Mouse (Mus musculus) CD4-positive, CD25-positive, alpha-beta regulatory T cell, adult 2 months (primary cell): Measurements from ENCODE around the gene Tenm4.

Experiments used
- DNase-seq: peaks from one replicate; pipeline ENCODE4 v3.0.0-alpha.2; 2012; ENCODE audit warnings: low read depth, low spot score

The Tenm4 gene

DNA sequence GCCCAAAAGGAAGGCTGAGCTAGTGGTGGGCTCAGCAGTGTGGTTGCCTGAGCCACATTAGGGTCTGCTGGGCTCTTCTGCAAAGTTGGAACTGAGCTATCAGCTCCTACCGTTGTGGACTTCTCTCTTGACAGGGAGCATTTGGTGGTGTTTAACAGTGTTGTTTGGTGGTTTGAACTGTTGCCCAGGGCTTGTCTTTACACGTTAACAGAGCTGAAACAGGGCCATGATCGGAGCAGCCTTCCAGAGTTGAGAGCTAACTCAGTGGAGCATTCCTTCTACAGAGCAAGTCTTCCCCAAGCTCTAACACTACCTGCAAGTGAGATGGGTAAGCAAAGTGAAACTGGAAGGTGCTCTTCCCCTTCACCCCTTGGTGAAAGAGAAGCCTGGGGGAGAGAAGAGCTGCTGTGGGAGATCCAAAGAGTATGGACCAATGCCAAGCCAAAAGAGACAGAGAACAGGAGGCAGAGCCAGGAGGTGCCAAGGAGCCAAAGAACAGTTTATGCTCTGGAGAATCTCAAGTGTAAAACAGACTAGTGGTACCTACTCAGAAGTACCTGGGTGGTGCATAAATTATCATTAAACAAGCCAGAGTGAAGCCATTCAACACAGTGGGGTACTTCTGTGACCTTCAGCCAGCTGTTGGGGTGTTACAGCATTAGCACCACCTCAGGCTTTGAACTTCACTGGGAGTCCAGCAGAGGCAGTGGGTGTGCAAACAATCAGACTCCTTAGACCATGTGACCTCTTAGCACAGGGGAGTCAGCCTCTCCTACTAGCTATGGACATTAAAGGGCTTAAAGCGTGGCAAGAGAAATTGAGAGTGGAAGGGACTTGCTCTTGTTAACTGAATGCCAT, 71.5 kb downstream of the Tenm4 start:
- no peak for DNase-seq

- no peak for DNase-seq
Observed at GRCm38 (mm10) chr7:96244796-96245195, 73.8 kb downstream of the Tenm4 start.

DNA sequence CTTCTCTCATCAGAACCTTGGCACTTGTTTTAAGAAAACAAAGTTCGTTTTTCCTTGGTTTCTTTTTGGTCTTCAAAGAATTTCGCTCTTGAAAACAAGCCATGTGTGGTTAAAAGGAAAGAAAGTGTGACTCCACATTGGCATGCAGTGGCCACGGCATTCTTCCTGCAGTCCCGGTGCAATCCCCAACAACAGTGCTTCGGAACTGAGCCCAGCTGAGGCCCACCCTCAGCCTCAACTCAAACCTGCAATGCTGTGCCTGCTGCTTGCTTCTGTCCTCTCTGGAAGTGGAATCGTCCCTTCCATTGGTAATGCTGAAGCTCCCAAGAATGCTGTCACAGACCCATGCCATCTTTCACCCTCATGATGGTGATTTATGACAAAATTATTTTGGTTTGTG, 88.6 kb downstream of the Tenm4 start:
- no peak for DNase-seq

GRCm38 (mm10) chr7:96262182-96262581, 91.1 kb downstream of the Tenm4 start:
- no peak for DNase-seq

DNA sequence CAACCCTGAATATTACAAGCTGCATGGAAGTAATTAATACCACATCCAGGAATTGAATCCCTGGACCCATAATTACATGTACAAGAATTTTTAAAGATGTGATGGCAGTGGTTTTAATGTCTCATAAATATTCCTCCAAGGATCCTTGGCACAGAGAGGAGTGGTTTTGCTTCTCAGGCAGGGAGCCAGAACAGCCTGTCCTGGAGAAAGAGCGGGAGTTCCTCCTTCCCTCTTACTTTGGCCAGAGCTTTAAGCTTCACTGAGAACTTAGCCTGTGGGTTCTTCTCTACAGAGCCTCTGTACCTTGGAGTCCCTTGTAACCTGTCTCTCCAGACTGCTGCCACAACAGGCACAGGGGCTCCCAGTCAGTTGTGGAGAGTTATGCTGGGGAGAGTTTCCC, 94.9 kb downstream of the Tenm4 start:
- DNase-seq, result no peak

- DNase-seq, result no peak
Observed at GRCm38 (mm10) chr7:96267266-96267665, 96.2 kb downstream of the Tenm4 start.

DNA sequence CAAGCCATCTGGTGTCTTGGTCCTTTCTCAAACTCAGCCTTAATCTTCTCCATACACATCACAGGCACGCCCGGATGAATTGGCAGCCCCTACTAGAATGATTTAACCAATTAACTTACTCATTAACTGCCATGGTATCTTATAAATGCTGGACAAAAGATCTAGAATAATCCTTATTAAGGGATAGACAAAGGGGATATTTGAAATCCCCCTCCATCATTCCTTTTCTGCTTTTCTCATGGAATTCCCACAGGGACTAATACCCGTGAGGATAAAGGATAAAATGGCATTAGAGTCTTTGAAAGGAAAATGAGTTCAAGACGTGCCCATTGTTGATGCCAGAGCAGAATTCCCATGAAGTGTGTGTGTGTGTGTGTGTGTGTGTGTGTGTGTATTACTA, 99.6 kb downstream of the Tenm4 start:
- no peak for DNase-seq

- no peak for DNase-seq
Observed at GRCm38 (mm10) chr7:96272068-96272467, 101.0 kb downstream of the Tenm4 start.

DNA sequence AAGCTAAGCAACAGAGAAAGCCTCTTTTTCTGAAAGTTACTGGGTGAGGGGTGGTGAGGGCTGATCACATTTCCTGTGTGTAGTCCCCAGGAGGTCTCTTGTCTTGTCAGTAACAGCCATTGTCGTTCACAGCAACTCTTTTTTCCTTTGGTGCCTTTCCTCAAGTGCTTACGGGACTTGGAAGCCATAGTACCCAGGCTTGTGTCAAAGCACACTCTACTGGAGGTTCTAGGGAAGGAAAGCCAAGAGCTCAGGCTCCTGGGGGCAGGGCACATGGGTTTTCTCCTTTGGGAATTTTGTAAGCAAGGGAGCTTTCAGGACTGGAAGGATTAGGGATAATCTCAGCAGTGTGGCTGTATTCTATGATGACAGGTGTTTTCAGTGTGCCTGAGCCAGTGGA, 103.4 kb downstream of the Tenm4 start:
- DNase-seq, result no peak

- no peak for DNase-seq
Observed at GRCm38 (mm10) chr7:96277550-96277949, 106.5 kb downstream of the Tenm4 start.

DNA sequence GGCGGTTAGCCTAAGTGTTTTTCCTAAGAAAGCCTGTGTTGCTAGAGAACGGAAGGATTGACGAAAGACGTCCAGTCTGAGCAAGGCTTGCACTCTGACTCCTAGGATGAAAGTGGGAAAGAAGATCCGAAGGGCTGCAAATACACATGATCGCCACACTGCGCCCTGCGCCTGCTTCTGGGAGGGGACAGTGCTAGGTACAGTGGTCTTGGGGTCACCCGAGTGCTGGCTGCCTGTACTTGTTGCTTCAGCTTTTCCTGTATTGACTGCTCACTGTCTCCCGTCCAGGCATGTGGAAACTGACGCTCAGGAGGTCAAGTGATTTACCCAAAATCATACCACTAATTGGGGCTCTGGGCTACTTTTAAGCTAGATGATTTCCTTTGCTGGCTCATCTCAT, 107.3 kb downstream of the Tenm4 start:
- no peak for DNase-seq

DNA sequence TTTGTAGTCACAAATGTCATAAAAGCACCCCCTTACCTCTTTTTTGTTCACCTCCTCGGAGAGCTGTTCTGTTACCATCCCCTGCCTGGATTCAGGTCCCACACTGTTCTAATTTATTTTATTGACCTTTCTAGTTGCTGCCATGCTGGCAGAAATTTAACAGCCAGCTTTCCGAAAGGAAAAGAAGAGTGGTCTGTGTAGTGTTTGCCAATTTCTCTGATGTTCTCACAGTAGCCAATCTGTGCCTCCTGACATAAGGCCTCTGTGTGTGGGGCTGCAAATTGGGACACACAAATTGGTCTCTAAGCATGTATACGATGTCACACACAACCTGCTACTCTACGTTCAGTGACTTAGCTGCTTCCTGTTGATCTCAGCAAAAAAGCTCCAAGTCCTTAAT, 109.7 kb downstream of the Tenm4 start:
- no peak for DNase-seq

GRCm38 (mm10) chr7:96290576-96290975, 119.5 kb downstream of the Tenm4 start:
- no peak for DNase-seq

- no peak for DNase-seq
Observed at GRCm38 (mm10) chr7:96295959-96296358, 124.9 kb downstream of the Tenm4 start.

- DNase-seq, result no peak
Observed at GRCm38 (mm10) chr7:96300826-96301397, 129.9 kb downstream of the Tenm4 start.

- no peak for DNase-seq
Observed at GRCm38 (mm10) chr7:96301813-96302212, 130.8 kb downstream of the Tenm4 start.

GRCm38 (mm10) chr7:96303963-96304362, 132.9 kb downstream of the Tenm4 start:
- no peak for DNase-seq

- DNase-seq, result no peak
Observed at GRCm38 (mm10) chr7:96305382-96305935, 134.4 kb downstream of the Tenm4 start.

GRCm38 (mm10) chr7:96308106-96308505, 137.1 kb downstream of the Tenm4 start:
- DNase-seq, result no peak

GRCm38 (mm10) chr7:96329343-96329742, 158.3 kb downstream of the Tenm4 start:
- no peak for DNase-seq

GRCm38 (mm10) chr7:96331186-96331585, 160.1 kb downstream of the Tenm4 start:
- DNase-seq, result no peak

DNA sequence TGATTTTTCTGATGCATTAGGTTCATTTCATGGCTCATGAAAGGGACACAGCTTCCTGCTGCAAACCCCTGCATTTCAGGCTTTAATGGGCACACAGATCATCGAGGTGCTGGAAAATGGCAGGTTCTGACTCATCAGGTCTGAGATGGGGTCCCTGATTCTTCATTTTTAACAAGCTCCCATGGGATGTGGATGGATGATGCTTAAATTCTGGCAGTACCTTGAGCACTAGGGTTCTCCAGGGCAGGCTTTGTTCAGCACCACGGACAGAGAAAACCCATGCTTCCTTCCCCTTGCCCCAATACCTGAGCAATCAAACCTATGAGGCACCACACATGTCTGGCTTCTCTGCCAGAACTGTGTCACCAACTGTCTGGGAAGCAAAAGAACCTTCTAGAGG, 163.3 kb downstream of the Tenm4 start:
- DNase-seq, result no peak

DNA sequence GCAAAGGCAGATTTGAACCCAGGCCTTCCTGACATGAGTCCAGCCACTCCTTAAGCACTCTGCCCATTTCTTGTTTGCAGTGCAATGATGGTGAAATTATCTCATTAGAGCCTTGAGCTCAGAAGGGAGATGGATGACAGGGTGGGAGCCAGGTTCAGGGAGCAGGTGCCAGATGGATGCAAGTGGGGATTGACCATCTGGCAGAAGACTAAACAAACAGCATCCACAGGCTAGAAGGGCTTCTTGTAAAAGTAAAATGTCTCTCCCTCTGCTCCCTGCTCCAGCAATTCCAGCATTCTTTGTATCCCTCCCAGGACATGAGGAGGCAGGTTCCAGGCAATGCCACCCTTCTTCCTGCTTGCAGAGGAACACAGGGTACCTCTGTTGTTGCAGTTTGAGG, 165.3 kb downstream of the Tenm4 start:
- no peak for DNase-seq
